Mouse (Mus musculus): ENCODE data around the gene Aff1. TPM values are rescaled to one million over a fixed set of nuclear protein-coding genes. Genes with fewer than 3 reads are reported as not detected.
A peak's percentile ranks its signal among the peaks of the same experiment; 100 is the strongest.

Gene Aff1
- total and polyA plus RNA-seq, 3 experiments: 10.5 to 46.9 (median 37.4) TPM

- TF ChIP-seq CTCF (IDR thresholded peaks at IDR 0.05): peak; percentile 37
- no peak for TF ChIP-seq POLR2A (IDR thresholded peaks at IDR 0.05; ENCODE audit: insufficient read depth, low read depth, low read length)
- DNase-seq: no peak
- H3K27me3 ChIP-seq (ENCODE audit: control insufficient read depth, insufficient read depth, low read length): no peaks in the 10 kb centered on the region
- no peak overlapping the region for H3K4me3 ChIP-seq
- H3K79me2 ChIP-seq (replicated peaks; ENCODE audit: control insufficient read depth, insufficient read depth, low read length): no peaks in the 10 kb centered on the region
- H3K9ac ChIP-seq (ENCODE audit: low read depth, low read length): no peak overlapping the region
- H3K36me3 ChIP-seq (ENCODE audit: control insufficient read depth, insufficient read depth, low read length): peaks cover 33% of the 10 kb centered on the region
- 78% methylated on average over 1 of the region's 1 CpGs for WGBS
- intact Hi-C loops (cut with DNase I): no loop called here
- no peak overlapping the region for H3K27ac ChIP-seq
- peaks cover 12% of the 10 kb centered on the region for H3K4me1 ChIP-seq (ENCODE audit: control insufficient read depth, insufficient read depth, low read length)
Observed at GRCm38 (mm10) chr5:103830886-103831285, 138.7 kb downstream of the Aff1 start.

- intact Hi-C loops (cut with DNase I): no loop called here
- TF ChIP-seq CTCF (IDR thresholded peaks at IDR 0.05) (no peak), POLR2A (IDR thresholded peaks at IDR 0.05; ENCODE audit: insufficient read depth, low read depth, low read length) (no peak), EP300 (IDR thresholded peaks at IDR 0.05; ENCODE audit: insufficient read depth, low read depth, low read length) (no peak)
- Histone ChIP-seq H3K9ac (ENCODE audit: low read depth, low read length) (no peak overlapping the region), H3K27me3 (ENCODE audit: control insufficient read depth, insufficient read depth, low read length) (no peaks in the 10 kb centered on the region), H3K79me2 (replicated peaks; ENCODE audit: control insufficient read depth, insufficient read depth, low read length) (no peaks in the 10 kb centered on the region), H3K36me3 (ENCODE audit: control insufficient read depth, insufficient read depth, low read length) (peaks cover 8% of the 10 kb centered on the region), H3K4me3 (no peak overlapping the region), H3K27ac (no peak overlapping the region), H3K4me1 (ENCODE audit: control insufficient read depth, insufficient read depth, low read length) (peaks cover 17% of the 10 kb centered on the region)
- peak in 1 of 2 experiments; percentile 52 for DNase-seq
- 52% methylated on average over 15 of the region's 15 CpGs for WGBS
Observed at GRCm38 (mm10) chr5:103835471-103836147, 143.4 kb downstream of the Aff1 start.

DNA sequence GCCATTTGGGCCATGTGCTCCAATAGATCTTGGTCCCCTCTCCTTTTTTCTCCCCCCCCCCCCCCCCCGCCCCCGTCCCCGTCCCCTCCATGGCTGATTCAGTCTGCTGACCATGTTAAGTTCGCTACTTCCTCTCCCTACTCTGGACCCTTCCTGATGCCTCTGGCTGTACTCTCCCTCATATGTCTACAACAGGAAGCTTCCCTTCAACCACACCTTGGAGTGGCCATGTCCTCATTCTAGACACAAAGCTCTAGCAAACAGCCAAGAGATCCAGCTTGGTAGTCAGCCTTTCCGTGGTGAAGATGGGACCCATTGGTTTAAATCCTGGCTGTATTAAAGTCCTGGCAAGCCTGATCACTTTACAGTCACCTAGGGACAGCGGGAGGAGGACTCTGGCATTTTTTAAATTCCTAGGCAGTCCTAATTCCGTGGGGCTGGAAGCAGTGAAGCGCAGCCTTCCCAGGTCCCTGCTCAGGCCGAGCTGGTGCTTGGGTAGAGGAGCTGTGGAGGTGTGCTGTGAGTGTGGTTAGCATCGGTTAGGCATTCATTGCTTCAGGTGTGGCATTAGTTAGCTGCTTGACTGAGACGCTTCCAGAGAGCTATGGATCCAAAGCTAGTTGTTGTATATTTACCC, 144.1 kb downstream of the Aff1 start:
- Histone ChIP-seq H3K27ac (no peak overlapping the region), H3K27me3 (ENCODE audit: control insufficient read depth, insufficient read depth, low read length) (no peaks in the 10 kb centered on the region), H3K36me3 (ENCODE audit: control insufficient read depth, insufficient read depth, low read length) (peaks cover 4% of the 10 kb centered on the region), H3K9ac (ENCODE audit: low read depth, low read length) (no peak overlapping the region), H3K4me3 (no peak overlapping the region), H3K79me2 (replicated peaks; ENCODE audit: control insufficient read depth, insufficient read depth, low read length) (no peaks in the 10 kb centered on the region), H3K4me1 (ENCODE audit: control insufficient read depth, insufficient read depth, low read length) (peaks cover 16% of the 10 kb centered on the region)
- WGBS: 50% methylated on average over 10 of the region's 11 CpGs
- intact Hi-C loops (cut with DNase I): no loop called here
- TF ChIP-seq CTCF (IDR thresholded peaks at IDR 0.05) (no peak), POLR2A (IDR thresholded peaks at IDR 0.05; ENCODE audit: insufficient read depth, low read depth, low read length) (no peak), EP300 (IDR thresholded peaks at IDR 0.05; ENCODE audit: insufficient read depth, low read depth, low read length) (no peak)
- no peak for DNase-seq

GRCm38 (mm10) chr5:103838550-103839264, 146.5 kb downstream of the Aff1 start:
- Histone ChIP-seq H3K4me3 (no peak overlapping the region), H3K79me2 (replicated peaks; ENCODE audit: control insufficient read depth, insufficient read depth, low read length) (no peaks in the 10 kb centered on the region), H3K36me3 (ENCODE audit: control insufficient read depth, insufficient read depth, low read length) (peaks cover 3% of the 10 kb centered on the region), H3K27me3 (ENCODE audit: control insufficient read depth, insufficient read depth, low read length) (no peaks in the 10 kb centered on the region), H3K27ac (no peak overlapping the region), H3K4me1 (ENCODE audit: control insufficient read depth, insufficient read depth, low read length) (peaks cover 16% of the 10 kb centered on the region), H3K9ac (ENCODE audit: low read depth, low read length) (no peak overlapping the region)
- DNase-seq: peak in 1 of 2 experiments; percentile 49
- TF ChIP-seq CTCF (IDR thresholded peaks at IDR 0.05) (no peak), POLR2A (IDR thresholded peaks at IDR 0.05; ENCODE audit: insufficient read depth, low read depth, low read length) (no peak), EP300 (IDR thresholded peaks at IDR 0.05; ENCODE audit: insufficient read depth, low read depth, low read length) (no peak)
- 76% methylated on average over 15 of the region's 15 CpGs for WGBS
- intact Hi-C loops (cut with DNase I): no loop called here

- peaks cover 16% of the 10 kb centered on the region for H3K4me1 ChIP-seq (ENCODE audit: control insufficient read depth, insufficient read depth, low read length)
- no peak overlapping the region for H3K9ac ChIP-seq (ENCODE audit: low read depth, low read length)
- intact Hi-C loops (cut with DNase I): no loop called here
- peaks cover 3% of the 10 kb centered on the region for H3K36me3 ChIP-seq (ENCODE audit: control insufficient read depth, insufficient read depth, low read length)
- 63% methylated on average over 3 of the region's 3 CpGs for WGBS
- no peaks in the 10 kb centered on the region for H3K79me2 ChIP-seq (replicated peaks; ENCODE audit: control insufficient read depth, insufficient read depth, low read length)
- no peak overlapping the region for H3K27ac ChIP-seq
- H3K4me3 ChIP-seq: no peak overlapping the region
- H3K27me3 ChIP-seq (ENCODE audit: control insufficient read depth, insufficient read depth, low read length): no peaks in the 10 kb centered on the region
- no peak for DNase-seq
- TF ChIP-seq EP300 (IDR thresholded peaks at IDR 0.05; ENCODE audit: insufficient read depth, low read depth, low read length) (no peak), CTCF (IDR thresholded peaks at IDR 0.05) (no peak), POLR2A (IDR thresholded peaks at IDR 0.05; ENCODE audit: insufficient read depth, low read depth, low read length) (no peak)
Observed at GRCm38 (mm10) chr5:103839265-103839626, 147.1 kb downstream of the Aff1 start.
